Mouse (Mus musculus): ENCODE measurements around the gene Acaca. TPM values are rescaled to one million over a fixed set of nuclear protein-coding genes. Genes with fewer than 3 reads are reported as not detected.

Acaca gene
- polyA plus RNA-seq, 1 experiment from 2014 or later, result 22.9 TPM

- ATAC-seq (ENCODE audit: low FRiP score), result no peak
- H3K4me3 ChIP-seq (replicated peaks), result no peak overlapping the region
- WGBS, result 64% methylated on average over 7 of the region's 7 CpGs
Observed at GRCm38 (mm10) chr11:84411642-84412018, 282.2 kb downstream of the Acaca start.

GRCm38 (mm10) chr11:84412201-84412934 is 282.9 kb downstream of the Acaca start:
- no peak overlapping the region for H3K4me2 ChIP-seq
- no peak overlapping the region for H3K4me3 ChIP-seq (replicated peaks)
- H3K9ac ChIP-seq (replicated peaks), result no peak overlapping the region
- H3K27me3 ChIP-seq (replicated peaks), result no peaks in the 10 kb centered on the region
- no peaks in the 10 kb centered on the region for H3K9me3 ChIP-seq (replicated peaks)
- no peaks in the 10 kb centered on the region for H3K36me3 ChIP-seq
- 61% methylated on average over 12 of the region's 12 CpGs for WGBS
- H3K27ac ChIP-seq (replicated peaks), result peak overlapping the region; percentile 45; the same call in 1 of the 2 replicates
- H3K4me1 ChIP-seq, result peaks cover 27% of the 10 kb centered on the region
- no peak for ATAC-seq (ENCODE audit: low FRiP score)

More at GRCm38 (mm10) chr11:84411642-84412018, 282.2 kb downstream of the Acaca start:
- no peaks in the 10 kb centered on the region for H3K36me3 ChIP-seq
- no peaks in the 10 kb centered on the region for H3K9me3 ChIP-seq (replicated peaks)
- no peaks in the 10 kb centered on the region for H3K27me3 ChIP-seq (replicated peaks)
- peak overlapping the region; percentile 64 for H3K27ac ChIP-seq (replicated peaks)
- H3K4me1 ChIP-seq, result peaks cover 27% of the 10 kb centered on the region
- no peak overlapping the region for H3K9ac ChIP-seq (replicated peaks)
- H3K4me2 ChIP-seq, result no peak overlapping the region

- no peaks in the 10 kb centered on the region for H3K36me3 ChIP-seq
- no peaks in the 10 kb centered on the region for H3K9me3 ChIP-seq (replicated peaks)
- H3K4me2 ChIP-seq, result no peak overlapping the region
- no peaks in the 10 kb centered on the region for H3K27me3 ChIP-seq (replicated peaks)
- no peak overlapping the region for H3K4me3 ChIP-seq (replicated peaks)
- H3K9ac ChIP-seq (replicated peaks), result no peak overlapping the region
- peaks cover 27% of the 10 kb centered on the region for H3K4me1 ChIP-seq
- WGBS, result 58% methylated on average over 6 of the region's 6 CpGs
- 0 out of 2 replicates have a peak overlapping the region, but pooled peaks have one; percentile 45 for H3K27ac ChIP-seq (replicated peaks)
- ATAC-seq (ENCODE audit: low FRiP score), result no peak
Observed at GRCm38 (mm10) chr11:84413111-84413510, 283.6 kb downstream of the Acaca start.

GRCm38 (mm10) chr11:84420779-84421178 is 291.3 kb downstream of the Acaca start:
- Histone ChIP-seq H3K4me1 (peaks cover 18% of the 10 kb centered on the region), H3K9me3 (replicated peaks) (no peaks in the 10 kb centered on the region), H3K27ac (replicated peaks) (no peak overlapping the region), H3K36me3 (no peaks in the 10 kb centered on the region), H3K4me3 (replicated peaks) (no peak overlapping the region), H3K4me2 (no peak overlapping the region), H3K9ac (replicated peaks) (no peak overlapping the region), H3K27me3 (replicated peaks) (no peaks in the 10 kb centered on the region)
- WGBS, result 92% methylated on average over 6 of the region's 6 CpGs
- ATAC-seq (ENCODE audit: low FRiP score), result no peak

GRCm38 (mm10) chr11:84425736-84426632 is 296.5 kb downstream of the Acaca start:
- Histone ChIP-seq H3K36me3 (no peaks in the 10 kb centered on the region), H3K9ac (replicated peaks) (no peak overlapping the region), H3K27me3 (replicated peaks) (no peaks in the 10 kb centered on the region), H3K9me3 (replicated peaks) (no peaks in the 10 kb centered on the region), H3K4me2 (no peak overlapping the region), H3K4me1 (peaks cover 25% of the 10 kb centered on the region), H3K27ac (replicated peaks) (peak overlapping the region; percentile 51; the same call in 1 of the 2 replicates), H3K4me3 (replicated peaks) (no peak overlapping the region)
- 54% methylated on average over 13 of the region's 13 CpGs for WGBS
- 0 out of 2 replicates have a peak, but pooled peaks have one; percentile 11 for ATAC-seq (ENCODE audit: low FRiP score)

GRCm38 (mm10) chr11:84426633-84426998 is 297.1 kb downstream of the Acaca start:
- peak overlapping the region; percentile 48 for H3K27ac ChIP-seq (replicated peaks)
- no peaks in the 10 kb centered on the region for H3K9me3 ChIP-seq (replicated peaks)
- H3K4me2 ChIP-seq, result no peak overlapping the region
- H3K4me1 ChIP-seq, result peaks cover 23% of the 10 kb centered on the region
- ATAC-seq (ENCODE audit: low FRiP score), result 0 out of 2 replicates have a peak, but pooled peaks have one; percentile 10
- H3K27me3 ChIP-seq (replicated peaks), result no peaks in the 10 kb centered on the region
- no peak overlapping the region for H3K9ac ChIP-seq (replicated peaks)
- no peak overlapping the region for H3K4me3 ChIP-seq (replicated peaks)
- H3K36me3 ChIP-seq, result no peaks in the 10 kb centered on the region
- 60% methylated on average over 5 of the region's 5 CpGs for WGBS

GRCm38 (mm10) chr11:84429581-84429980 is 300.1 kb downstream of the Acaca start:
- 36% methylated on average over 1 of the region's 1 CpGs for WGBS
- H3K27me3 ChIP-seq (replicated peaks), result no peaks in the 10 kb centered on the region
- H3K9ac ChIP-seq (replicated peaks), result no peak overlapping the region
- no peaks in the 10 kb centered on the region for H3K36me3 ChIP-seq
- 0 out of 2 replicates have a peak overlapping the region, but pooled peaks have one; percentile 20 for H3K27ac ChIP-seq (replicated peaks)
- H3K4me2 ChIP-seq, result no peak overlapping the region
- peak; percentile 59; the same call in 1 of the 2 replicates for ATAC-seq (ENCODE audit: low FRiP score)
- H3K4me3 ChIP-seq (replicated peaks), result no peak overlapping the region
- peaks cover 16% of the 10 kb centered on the region for H3K4me1 ChIP-seq
- H3K9me3 ChIP-seq (replicated peaks), result no peaks in the 10 kb centered on the region

- no peak overlapping the region for H3K9ac ChIP-seq (replicated peaks)
- H3K4me3 ChIP-seq (replicated peaks), result no peak overlapping the region
- 72% methylated on average over 4 of the region's 4 CpGs for WGBS
- H3K36me3 ChIP-seq, result no peaks in the 10 kb centered on the region
- H3K4me1 ChIP-seq, result peaks cover 12% of the 10 kb centered on the region
- H3K27me3 ChIP-seq (replicated peaks), result no peaks in the 10 kb centered on the region
- no peaks in the 10 kb centered on the region for H3K9me3 ChIP-seq (replicated peaks)
- no peak overlapping the region for H3K27ac ChIP-seq (replicated peaks)
- H3K4me2 ChIP-seq, result no peak overlapping the region
- no peak for ATAC-seq (ENCODE audit: low FRiP score)
Observed at GRCm38 (mm10) chr11:84430336-84430735, 300.9 kb downstream of the Acaca start.

GRCm38 (mm10) chr11:84434879-84435278 is 305.4 kb downstream of the Acaca start:
- no peak overlapping the region for H3K9ac ChIP-seq (replicated peaks)
- no peak overlapping the region for H3K27ac ChIP-seq (replicated peaks)
- no peaks in the 10 kb centered on the region for H3K9me3 ChIP-seq (replicated peaks)
- no peaks in the 10 kb centered on the region for H3K27me3 ChIP-seq (replicated peaks)
- no peaks in the 10 kb centered on the region for H3K36me3 ChIP-seq
- no peak overlapping the region for H3K4me2 ChIP-seq
- WGBS, result 75% methylated on average over 6 of the region's 6 CpGs
- ATAC-seq (ENCODE audit: low FRiP score), result no peak
- no peaks in the 10 kb centered on the region; the same call in 1 of the 2 replicates for H3K4me1 ChIP-seq
- H3K4me3 ChIP-seq (replicated peaks), result no peak overlapping the region

GRCm38 (mm10) chr11:84440402-84440801 is 310.9 kb downstream of the Acaca start:
- ATAC-seq (ENCODE audit: low FRiP score), result no peak
- Histone ChIP-seq H3K4me2 (no peak overlapping the region), H3K4me3 (replicated peaks) (no peak overlapping the region), H3K4me1 (no peaks in the 10 kb centered on the region), H3K27me3 (replicated peaks) (no peaks in the 10 kb centered on the region), H3K36me3 (peaks cover 12% of the 10 kb centered on the region; the same call in 1 of the 2 replicates), H3K9ac (replicated peaks) (no peak overlapping the region), H3K9me3 (replicated peaks) (no peaks in the 10 kb centered on the region), H3K27ac (replicated peaks) (no peak overlapping the region)
- WGBS, result 94% methylated on average over 3 of the region's 3 CpGs

- H3K9ac ChIP-seq (replicated peaks), result no peak overlapping the region
- 88% methylated on average over 4 of the region's 4 CpGs for WGBS
- peaks cover 12% of the 10 kb centered on the region; the same call in 1 of the 2 replicates for H3K36me3 ChIP-seq
- H3K4me2 ChIP-seq, result no peak overlapping the region
- no peaks in the 10 kb centered on the region for H3K9me3 ChIP-seq (replicated peaks)
- H3K27me3 ChIP-seq (replicated peaks), result no peaks in the 10 kb centered on the region
- H3K27ac ChIP-seq (replicated peaks), result no peak overlapping the region
- H3K4me1 ChIP-seq, result no peaks in the 10 kb centered on the region
- no peak for ATAC-seq (ENCODE audit: low FRiP score)
- no peak overlapping the region for H3K4me3 ChIP-seq (replicated peaks)
Observed at GRCm38 (mm10) chr11:84442554-84443331, 313.3 kb downstream of the Acaca start.

Measured in neural tube, embryonic 15.5 days (tissue).